Mouse (Mus musculus) CH12.LX (cell line): Measurements from ENCODE around the gene Kcnj6. TPM values are rescaled to one million over a fixed set of nuclear protein-coding genes. Genes with fewer than 3 reads are reported as not detected.

Source experiments
- DNase-seq: peaks from one replicate; pipeline ENCODE4 v3.0.0-alpha.2; 2013; ENCODE audit errors: extremely low read depth
- H3K27ac ChIP-seq: 2 replicates; pipeline ENCODE4 v1.5.1; 2012; ENCODE audit warnings: low read depth, mild to moderate bottlenecking, control low read depth, moderate library complexity; ENCODE audit not compliant: insufficient read depth
- H3K27me3 ChIP-seq: replicated peaks from 2 replicates; pipeline ENCODE3; 2012; ENCODE audit warnings: inconsistent platforms
- H3K36me3 ChIP-seq, 2 experiments: replicated peaks in 1 of 2; 2 replicates each; pipeline versions ENCODE3 to v1.6.1; 2012; ENCODE audit warnings: inconsistent platforms in 1 of 2, low read length in 1 of 2, mild to moderate bottlenecking in 1 of 2, mixed read lengths in 1 of 2, moderate library complexity in 1 of 2; ENCODE audit not compliant: control insufficient read depth in 1 of 2, insufficient read depth in 1 of 2
- H3K4me1 ChIP-seq, 2 experiments: 2 replicates each; pipeline ENCODE4 v1.6.1; 2012; ENCODE audit warnings: inconsistent platforms in 1 of 2, moderate library complexity in 1 of 2; ENCODE audit not compliant: insufficient read depth in 2 of 2, control insufficient read depth in 1 of 2
- H3K4me2 ChIP-seq: 2 replicates; pipeline ENCODE4 v1.6.1; 2012; ENCODE audit warnings: low read depth, mild to moderate bottlenecking, control low read depth; ENCODE audit not compliant: poor library complexity, insufficient read depth, severe bottlenecking
- H3K4me3 ChIP-seq, 3 experiments: fragments of 150-350 bp in 1 of 3; sonication (generic) in 1 of 3; replicated peaks in 1 of 3; 2 replicates each; pipeline versions ENCODE3 to v1.5.1; 2011 to 2012; ENCODE audit warnings: low read depth in 2 of 3, low read length in 2 of 3, mild to moderate bottlenecking in 2 of 3, moderate library complexity in 2 of 3, control low read depth in 1 of 3, improper control_type of control experiment in 1 of 3, inconsistent platforms in 1 of 3, mixed read lengths in 1 of 3; ENCODE audit not compliant: poor library complexity in 1 of 3
- H3K79me2 ChIP-seq: replicated peaks from 2 replicates; pipeline ENCODE4 v1.6.1; 2012; ENCODE audit warnings: mild to moderate bottlenecking, moderate library complexity; ENCODE audit not compliant: control insufficient read depth, poor library complexity, insufficient read depth, severe bottlenecking; ENCODE audit errors: extremely low read depth
- H3K9ac ChIP-seq: 2 replicates; pipeline ENCODE4 v1.6.1; 2012; ENCODE audit warnings: low read depth, mild to moderate bottlenecking, control low read depth, moderate library complexity; ENCODE audit not compliant: insufficient read depth
- H3K9me3 ChIP-seq: replicated peaks from 2 replicates; pipeline ENCODE3; 2012; ENCODE audit warnings: low read length, inconsistent platforms, mixed read lengths
- CHD1 ChIP-seq: IDR thresholded peaks from 2 replicates; pipeline ENCODE4 v1.6.1; 2012; ENCODE audit warnings: low read depth, low read length, improper control_type of control experiment, inconsistent platforms
- CTCF ChIP-seq, 2 experiments: IDR thresholded peaks in 1 of 2; conservative IDR thresholded peaks in 1 of 2; 2 replicates each; pipeline ENCODE4 v1.5.1; 2011 to 2012; ENCODE audit warnings: low read depth in 2 of 2, low read length in 2 of 2, improper control_type of control experiment in 1 of 2, inconsistent platforms in 1 of 2, mild to moderate bottlenecking in 1 of 2, moderate library complexity in 1 of 2
- E2F4 ChIP-seq: IDR thresholded peaks from 2 replicates; pipeline ENCODE4 v1.6.1; 2011; ENCODE audit warnings: low read depth, low read length, improper control_type of control experiment; ENCODE audit not compliant: insufficient replicate concordance
- ELF1 ChIP-seq: IDR thresholded peaks from 2 replicates; pipeline ENCODE4 v1.6.1; 2014; ENCODE audit warnings: low read depth, mild to moderate bottlenecking, inconsistent platforms, low read length, improper control_type of control experiment
- ETS1 ChIP-seq: conservative IDR thresholded peaks from 2 replicates; pipeline ENCODE4 v1.6.1; 2012; ENCODE audit warnings: low read depth, mild to moderate bottlenecking, inconsistent platforms, low read length, improper control_type of control experiment, moderate library complexity
- HCFC1 ChIP-seq: IDR thresholded peaks from 2 replicates; pipeline ENCODE4 v1.6.1; 2012; ENCODE audit warnings: low read depth, mild to moderate bottlenecking, inconsistent platforms, low read length, improper control_type of control experiment
- IRF4 ChIP-seq: IDR thresholded peaks from 2 replicates; pipeline ENCODE4 v1.6.1; 2014; ENCODE audit warnings: low read depth, mild to moderate bottlenecking, inconsistent platforms, low read length, improper control_type of control experiment
- KAT2A ChIP-seq: IDR thresholded peaks from 2 replicates; pipeline ENCODE4 v1.6.1; 2012; ENCODE audit warnings: low read length, improper control_type of control experiment, inconsistent platforms; ENCODE audit not compliant: insufficient replicate concordance
- MAX ChIP-seq: IDR thresholded peaks from 2 replicates; pipeline ENCODE4 v1.6.1; 2011; ENCODE audit warnings: low read length, improper control_type of control experiment
- MEF2A ChIP-seq: IDR thresholded peaks from 2 replicates; pipeline ENCODE4 v1.6.1; 2014; ENCODE audit warnings: low read depth, mild to moderate bottlenecking, inconsistent platforms, low read length, improper control_type of control experiment, borderline replicate concordance
- MXI1 ChIP-seq: IDR thresholded peaks from 2 replicates; pipeline ENCODE4 v1.6.1; 2011; ENCODE audit warnings: mild to moderate bottlenecking, low read depth, low read length, improper control_type of control experiment
- POLR2A ChIP-seq: IDR thresholded peaks from 2 replicates; pipeline ENCODE4 v1.6.1; 2011; ENCODE audit warnings: low read depth, mild to moderate bottlenecking, improper control_type of control experiment, low read length
- RAD21 ChIP-seq: IDR thresholded peaks from 2 replicates; pipeline ENCODE4 v1.6.1; 2011; ENCODE audit warnings: low read depth, mild to moderate bottlenecking, low read length, improper control_type of control experiment, moderate library complexity
- RCOR1 ChIP-seq: conservative IDR thresholded peaks from 2 replicates; pipeline ENCODE4 v1.6.1; 2012; ENCODE audit warnings: low read depth, mild to moderate bottlenecking, inconsistent platforms, low read length, improper control_type of control experiment
- UBTF ChIP-seq: IDR thresholded peaks from 2 replicates; pipeline ENCODE4 v1.6.1; 2012; ENCODE audit warnings: low read depth, mild to moderate bottlenecking, inconsistent platforms, low read length, improper control_type of control experiment, moderate library complexity
- USF2 ChIP-seq: conservative IDR thresholded peaks from 2 replicates; pipeline ENCODE4 v1.6.1; 2011; ENCODE audit warnings: low read depth, low read length, improper control_type of control experiment
- ZC3H11A ChIP-seq: IDR thresholded peaks from 2 replicates; pipeline ENCODE4 v1.6.1; 2012; ENCODE audit warnings: low read depth, mild to moderate bottlenecking, inconsistent platforms, low read length, improper control_type of control experiment
- ZNF384 ChIP-seq: IDR thresholded peaks from 2 replicates; pipeline ENCODE4 v1.6.1; 2012; ENCODE audit warnings: low read depth, low read length, improper control_type of control experiment, inconsistent platforms
- dilution Hi-C: fragments of 300-500 bp; cut with MboI; formaldehyde crosslinking; loops from 2 replicates; pipeline ENCODE4 v1.14.3; 2020; ENCODE audit warnings: low sequenced_read_pairs; ENCODE audit not compliant: extremely low pct_unique_long_range_greater_than_20kb, extremely low pct_ligation_motif_present
- in situ Hi-C: fragments of 300-500 bp; cut with MboI; formaldehyde crosslinking; loops from 3 replicates; pipeline ENCODE4 v1.14.3; 2019; ENCODE audit warnings: low sequenced_read_pairs, low pct_ligation_motif_present, low pct_unique_long_range_greater_than_20kb, mixed read lengths
- polyA plus RNA-seq: library from polyadenylated mRNA; unstranded; fragments of >175 nt; gene quantifications from 2 replicates; pipeline ENCODE4 v1.2.1, GENCODE M21; 2012; ENCODE audit warnings: low read depth; ENCODE audit not compliant: insufficient read length
- total RNA-seq, 2 experiments: library from RNA; depleted of rRNA; stranded (reverse); fragments of 300-350 nt in 1 of 2; fragments of >200 nt in 1 of 2; gene quantifications; 2 replicates each; pipeline ENCODE4 v1.2.3; 2012 to 2014

Gene Kcnj6
- total and polyA plus RNA-seq, 3 experiments, result not detected

DNA sequence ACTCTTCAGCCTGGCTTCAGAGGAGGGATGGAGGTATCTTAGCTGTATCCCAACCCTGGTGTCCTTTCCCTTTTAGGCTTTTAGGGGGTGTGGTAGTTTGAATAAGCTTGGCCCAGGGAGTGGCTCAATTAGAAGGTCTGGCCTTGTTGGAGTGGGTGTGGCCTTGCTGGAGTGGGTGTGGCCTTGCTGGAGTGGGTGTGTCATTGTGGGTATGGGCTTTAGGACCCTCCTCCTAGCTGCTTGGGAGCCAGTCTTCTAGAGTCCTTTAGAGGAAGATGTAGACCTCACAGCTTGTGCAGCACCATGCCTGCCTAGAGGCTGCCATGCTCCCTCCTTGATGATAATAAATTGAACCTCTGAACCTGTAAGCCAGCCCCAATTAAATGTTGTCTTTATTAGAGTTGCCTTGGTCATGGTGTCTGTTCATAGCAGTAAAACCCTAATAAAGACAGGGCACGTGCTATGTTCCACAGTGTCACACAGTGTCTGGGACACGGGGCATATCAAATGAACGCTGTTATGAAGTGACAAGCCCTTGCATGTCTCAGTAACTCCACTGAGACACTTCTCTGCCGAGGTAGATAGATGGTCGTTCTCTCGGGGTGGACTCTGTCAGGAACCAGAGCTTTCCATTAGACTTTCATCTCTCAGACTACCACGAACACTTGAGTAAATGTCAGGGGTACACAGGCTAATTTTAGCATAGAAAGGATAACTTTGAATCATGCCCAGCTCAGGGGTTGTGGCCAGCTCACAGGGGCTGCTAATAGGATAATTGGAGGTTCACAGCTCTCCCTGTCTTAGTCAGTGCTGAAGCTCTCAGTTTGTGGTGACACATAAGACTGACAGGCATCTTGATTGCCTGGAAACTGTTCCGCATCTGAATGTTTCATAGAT, 260.8 kb downstream of the Kcnj6 start (continued):
- no peak for TF ChIP-seq USF2
- peak; percentile 80 for TF ChIP-seq MEF2A
- TF ChIP-seq ZC3H11A, result no peak
- no peak for TF ChIP-seq ZNF384
- TF ChIP-seq KAT2A, result no peak
- no peak for TF ChIP-seq RCOR1

- dilution Hi-C loops (no loop called here), in situ Hi-C loops (no loop called here)
- no peaks in the 10 kb centered on the region for H3K79me2 ChIP-seq
These were observed 262.0 kb downstream of the Kcnj6 start for GRCm38 (mm10) chr16:94735472-94735871.

GRCm38 (mm10) chr16:94731027-94731426, 266.5 kb downstream of the Kcnj6 start:
- in situ Hi-C loops (no loop called here), dilution Hi-C loops (no loop called here)

More at GRCm38 (mm10) chr16:94735472-94735871, 262.0 kb downstream of the Kcnj6 start:
- Histone ChIP-seq H3K27me3 (peaks cover 6% of the 10 kb centered on the region), H3K4me3 (no peak overlapping the region), H3K36me3 (no peaks in the 10 kb centered on the region), H3K9ac (no peak overlapping the region), H3K4me1 (peaks cover 6 to 30% of the 10 kb centered on the region in 2 experiments), H3K4me2 (no peak overlapping the region), H3K9me3 (no peaks in the 10 kb centered on the region), H3K27ac (no peak overlapping the region)
- peak; percentile 17 for TF ChIP-seq RAD21
- peak in 1 of 2 experiments; percentile 35; a peak in 1 of 4 replicates for TF ChIP-seq CTCF (conservative IDR thresholded peaks at IDR 0.05 in 1 of 2, IDR thresholded peaks at IDR 0.05 in 1 of 2; ENCODE audit: low read depth in 2 of 2, low read length in 2 of 2)
- TF ChIP-seq E2F4, result no peak
- TF ChIP-seq MXI1, result no peak
- TF ChIP-seq HCFC1, result no peak
- DNase-seq, result no peak

More at GRCm38 (mm10) chr16:94731027-94731426, 266.5 kb downstream of the Kcnj6 start:
- Histone ChIP-seq H3K4me3 (no peak overlapping the region), H3K79me2 (no peaks in the 10 kb centered on the region), H3K4me1 (peaks cover 0 to 5% of the 10 kb centered on the region in 2 experiments; a peak in 1 of 4 replicates), H3K36me3 (no peaks in the 10 kb centered on the region), H3K9me3 (peaks cover 7% of the 10 kb centered on the region), H3K9ac (no peak overlapping the region), H3K27me3 (no peaks in the 10 kb centered on the region), H3K4me2 (no peak overlapping the region), H3K27ac (no peak overlapping the region)
- DNase-seq, result no peak
- TF ChIP-seq E2F4 (no peak), ELF1 (no peak), POLR2A (no peak), HCFC1 (no peak), IRF4 (no peak), MXI1 (no peak), CHD1 (no peak), MAX (no peak), RCOR1 (no peak), ETS1 (no peak), UBTF (no peak), RAD21 (no peak), KAT2A (no peak)
